Mouse (Mus musculus): ENCODE measurements around the gene Gemin4.
A peak's percentile ranks its signal among the peaks of the same experiment; 100 is the strongest.
"Not testable (repeated sequence)": the region's sequence is repeated elsewhere in the genome, so short reads cannot be mapped to it uniquely, and the experiment has no call there.

Gene Gemin4

GRCm38 (mm10) chr11:76216681-76217389 lies 629 bp downstream of the Gemin4 start:
- peak; percentile 66 for DNase-seq (ENCODE audit: inconsistent ontology term)

- DNase-seq (ENCODE audit: inconsistent ontology term): no peak
Observed at GRCm38 (mm10) chr11:76216049-76216540, 1.4 kb downstream of the Gemin4 start.

- DNase-seq (ENCODE audit: inconsistent ontology term): no peak
Observed at GRCm38 (mm10) chr11:76215011-76215410, 2.5 kb downstream of the Gemin4 start.

GRCm38 (mm10) chr11:76213841-76214240 lies 3.6 kb downstream of the Gemin4 start:
- DNase-seq (ENCODE audit: inconsistent ontology term): no peak

- not testable (repeated sequence) for DNase-seq (ENCODE audit: inconsistent ontology term)
Observed at GRCm38 (mm10) chr11:76211595-76211994, 5.9 kb downstream of the Gemin4 start.

GRCm38 (mm10) chr11:76210228-76210985 lies 7.1 kb downstream of the Gemin4 start:
- DNase-seq (ENCODE audit: inconsistent ontology term): no peak

- no peak for DNase-seq (ENCODE audit: inconsistent ontology term)
Observed at GRCm38 (mm10) chr11:76206793-76207192, 10.7 kb downstream of the Gemin4 start.

GRCm38 (mm10) chr11:76201761-76202674 lies 15.4 kb downstream of the Gemin4 start:
- DNase-seq (ENCODE audit: inconsistent ontology term): peak; percentile 89

- DNase-seq (ENCODE audit: inconsistent ontology term): no peak
Observed at GRCm38 (mm10) chr11:76196977-76197469, 20.4 kb downstream of the Gemin4 start.

- DNase-seq (ENCODE audit: inconsistent ontology term): no peak
Observed at GRCm38 (mm10) chr11:76196275-76196976, 21.0 kb downstream of the Gemin4 start.

GRCm38 (mm10) chr11:76186908-76187307 lies 30.6 kb downstream of the Gemin4 start:
- DNase-seq (ENCODE audit: inconsistent ontology term): no peak

GRCm38 (mm10) chr11:76183745-76184144 lies 33.7 kb downstream of the Gemin4 start:
- DNase-seq (ENCODE audit: inconsistent ontology term): no peak

GRCm38 (mm10) chr11:76180146-76180540 lies 37.3 kb downstream of the Gemin4 start:
- DNase-seq (ENCODE audit: inconsistent ontology term): no peak

GRCm38 (mm10) chr11:76179495-76180145 lies 37.8 kb downstream of the Gemin4 start, which contains the start of the genes Vps53 and Fam57a:
TSS of gene Vps53 (minus strand) at chr11:76179647.
TSS of gene Fam57a (plus strand) at chr11:76179671.
- DNase-seq (ENCODE audit: inconsistent ontology term): peak; percentile 83

- DNase-seq (ENCODE audit: inconsistent ontology term): peak; percentile 71
Observed at GRCm38 (mm10) chr11:76178726-76179494, 38.6 kb downstream of the Gemin4 start.

- DNase-seq (ENCODE audit: inconsistent ontology term): no peak
Observed at GRCm38 (mm10) chr11:76170207-76170606, 47.3 kb downstream of the Gemin4 start.

- DNase-seq (ENCODE audit: inconsistent ontology term): no peak
Observed at GRCm38 (mm10) chr11:76168976-76169375, 48.5 kb downstream of the Gemin4 start.

GRCm38 (mm10) chr11:76167079-76167765 lies 50.2 kb downstream of the Gemin4 start:
- peak; percentile 71 for DNase-seq (ENCODE audit: inconsistent ontology term)

GRCm38 (mm10) chr11:76166657-76167056 lies 50.8 kb downstream of the Gemin4 start:
- no peak for DNase-seq (ENCODE audit: inconsistent ontology term)
